Mouse (Mus musculus): Measurements from ENCODE around the gene Zdhhc6. TPM values are rescaled to one million over a fixed set of nuclear protein-coding genes. Genes with fewer than 3 reads are reported as not detected.

The Zdhhc6 gene
- polyA plus RNA-seq, 1 experiment from 2014 or later: 110 TPM

GRCm38 (mm10) chr19:55316901-55317300 lies 1.1 kb upstream of the Zdhhc6 start:
- Histone ChIP-seq H3K36me3 (ENCODE audit: control insufficient read depth, insufficient read depth, low read length) (peaks cover 13% of the 10 kb centered on the region; the same call in 1 of the 2 replicates), H3K4me2 (replicated peaks; ENCODE audit: low read depth, low read length) (peak overlapping the region; percentile 89), H3K9me3 (ENCODE audit: control insufficient read depth, low read length) (no peaks in the 10 kb centered on the region), H3K4me1 (ENCODE audit: control insufficient read depth, insufficient read depth, low read length) (peaks cover 16% of the 10 kb centered on the region; the same call in 1 of the 2 replicates), H3K4me3 (ENCODE audit: low read length) (peak overlapping the region; percentile 92), H3K9ac (ENCODE audit: low read depth, low read length) (peak overlapping the region; percentile 87; the same call in 1 of the 2 replicates), H3K27me3 (ENCODE audit: control insufficient read depth, insufficient read depth, low read length) (no peaks in the 10 kb centered on the region), H3K27ac (ENCODE audit: low read depth, low read length) (no peak overlapping the region)
- no peak for ATAC-seq (ENCODE audit: low FRiP score, low TSS enrichment)
- 56% methylated on average over 10 of the region's 10 CpGs for WGBS

- Histone ChIP-seq H3K36me3 (ENCODE audit: control insufficient read depth, insufficient read depth, low read length) (peaks cover 20% of the 10 kb centered on the region), H3K27me3 (ENCODE audit: control insufficient read depth, insufficient read depth, low read length) (no peaks in the 10 kb centered on the region), H3K9me3 (ENCODE audit: control insufficient read depth, low read length) (no peaks in the 10 kb centered on the region), H3K9ac (ENCODE audit: low read depth, low read length) (peak within 1 kb of the TSS; percentile 87), H3K4me2 (replicated peaks; ENCODE audit: low read depth, low read length) (peak within 1 kb of the TSS; percentile 89), H3K4me3 (ENCODE audit: low read length) (peak within 1 kb of the TSS; percentile 92), H3K27ac (ENCODE audit: low read depth, low read length) (peak within 1 kb of the TSS; percentile 85), H3K4me1 (ENCODE audit: control insufficient read depth, insufficient read depth, low read length) (peaks cover 16% of the 10 kb centered on the region; the same call in 1 of the 2 replicates)
- WGBS: under 1% methylated on average over 45 of the region's 48 CpGs
- ATAC-seq (ENCODE audit: low FRiP score, low TSS enrichment): peak; percentile 95
These were observed 380 bp upstream of the Zdhhc6 start, which contains the start of gene Vti1a for GRCm38 (mm10) chr19:55316109-55316714. TSS of gene Vti1a (plus strand) at chr19:55316295.

GRCm38 (mm10) chr19:55313649-55314048 lies 2.2 kb downstream of the Zdhhc6 start:
- H3K36me3 ChIP-seq (ENCODE audit: control insufficient read depth, insufficient read depth, low read length): peaks cover 44% of the 10 kb centered on the region
- peaks cover 16% of the 10 kb centered on the region; the same call in 1 of the 2 replicates for H3K4me1 ChIP-seq (ENCODE audit: control insufficient read depth, insufficient read depth, low read length)
- H3K9me3 ChIP-seq (ENCODE audit: control insufficient read depth, low read length): no peaks in the 10 kb centered on the region
- H3K27ac ChIP-seq (ENCODE audit: low read depth, low read length): no peak overlapping the region
- H3K27me3 ChIP-seq (ENCODE audit: control insufficient read depth, insufficient read depth, low read length): no peaks in the 10 kb centered on the region
- no peak for ATAC-seq (ENCODE audit: low FRiP score, low TSS enrichment)
- 97% methylated on average over 2 of the region's 2 CpGs for WGBS
- H3K4me3 ChIP-seq (ENCODE audit: low read length): no peak overlapping the region
- no peak overlapping the region for H3K4me2 ChIP-seq (replicated peaks; ENCODE audit: low read depth, low read length)
- no peak overlapping the region for H3K9ac ChIP-seq (ENCODE audit: low read depth, low read length)

GRCm38 (mm10) chr19:55311874-55312273 lies 4.0 kb downstream of the Zdhhc6 start:
- peaks cover 5% of the 10 kb centered on the region; the same call in 1 of the 2 replicates for H3K4me1 ChIP-seq (ENCODE audit: control insufficient read depth, insufficient read depth, low read length)
- H3K27ac ChIP-seq (ENCODE audit: low read depth, low read length): no peak overlapping the region
- H3K27me3 ChIP-seq (ENCODE audit: control insufficient read depth, insufficient read depth, low read length): no peaks in the 10 kb centered on the region
- WGBS: 91% methylated on average over 8 of the region's 8 CpGs
- no peak overlapping the region for H3K4me2 ChIP-seq (replicated peaks; ENCODE audit: low read depth, low read length)
- ATAC-seq (ENCODE audit: low FRiP score, low TSS enrichment): no peak
- H3K9me3 ChIP-seq (ENCODE audit: control insufficient read depth, low read length): no peaks in the 10 kb centered on the region
- no peak overlapping the region for H3K4me3 ChIP-seq (ENCODE audit: low read length)
- peaks cover 58% of the 10 kb centered on the region for H3K36me3 ChIP-seq (ENCODE audit: control insufficient read depth, insufficient read depth, low read length)
- no peak overlapping the region for H3K9ac ChIP-seq (ENCODE audit: low read depth, low read length)

- no peak for ATAC-seq (ENCODE audit: low FRiP score, low TSS enrichment)
- no peak overlapping the region for H3K4me3 ChIP-seq (ENCODE audit: low read length)
- no peak overlapping the region for H3K9ac ChIP-seq (ENCODE audit: low read depth, low read length)
- no peaks in the 10 kb centered on the region for H3K9me3 ChIP-seq (ENCODE audit: control insufficient read depth, low read length)
- peaks cover 76% of the 10 kb centered on the region for H3K36me3 ChIP-seq (ENCODE audit: control insufficient read depth, insufficient read depth, low read length)
- H3K4me2 ChIP-seq (replicated peaks; ENCODE audit: low read depth, low read length): no peak overlapping the region
- no peak overlapping the region for H3K27ac ChIP-seq (ENCODE audit: low read depth, low read length)
- H3K4me1 ChIP-seq (ENCODE audit: control insufficient read depth, insufficient read depth, low read length): no peaks in the 10 kb centered on the region
- H3K27me3 ChIP-seq (ENCODE audit: control insufficient read depth, insufficient read depth, low read length): no peaks in the 10 kb centered on the region
These were observed 10.8 kb downstream of the Zdhhc6 start for GRCm38 (mm10) chr19:55305024-55305423.

- no peaks in the 10 kb centered on the region for H3K27me3 ChIP-seq (ENCODE audit: control insufficient read depth, insufficient read depth, low read length)
- no peak overlapping the region for H3K27ac ChIP-seq (ENCODE audit: low read depth, low read length)
- no peak overlapping the region for H3K4me2 ChIP-seq (replicated peaks; ENCODE audit: low read depth, low read length)
- H3K4me1 ChIP-seq (ENCODE audit: control insufficient read depth, insufficient read depth, low read length): no peaks in the 10 kb centered on the region
- peaks cover 78% of the 10 kb centered on the region for H3K36me3 ChIP-seq (ENCODE audit: control insufficient read depth, insufficient read depth, low read length)
- no peak overlapping the region for H3K4me3 ChIP-seq (ENCODE audit: low read length)
- WGBS: 86% methylated on average over 3 of the region's 3 CpGs
- no peaks in the 10 kb centered on the region for H3K9me3 ChIP-seq (ENCODE audit: control insufficient read depth, low read length)
- ATAC-seq (ENCODE audit: low FRiP score, low TSS enrichment): no peak
- no peak overlapping the region for H3K9ac ChIP-seq (ENCODE audit: low read depth, low read length)
These were observed 15.3 kb downstream of the Zdhhc6 start for GRCm38 (mm10) chr19:55300525-55300924.

GRCm38 (mm10) chr19:55299378-55299777 lies 16.5 kb downstream of the Zdhhc6 start:
- no peak overlapping the region for H3K27ac ChIP-seq (ENCODE audit: low read depth, low read length)
- no peaks in the 10 kb centered on the region for H3K9me3 ChIP-seq (ENCODE audit: control insufficient read depth, low read length)
- no peaks in the 10 kb centered on the region for H3K4me1 ChIP-seq (ENCODE audit: control insufficient read depth, insufficient read depth, low read length)
- H3K4me2 ChIP-seq (replicated peaks; ENCODE audit: low read depth, low read length): no peak overlapping the region
- H3K36me3 ChIP-seq (ENCODE audit: control insufficient read depth, insufficient read depth, low read length): peaks cover 88% of the 10 kb centered on the region
- no peak overlapping the region for H3K9ac ChIP-seq (ENCODE audit: low read depth, low read length)
- 95% methylated on average over 1 of the region's 1 CpGs for WGBS
- no peak for ATAC-seq (ENCODE audit: low FRiP score, low TSS enrichment)
- no peaks in the 10 kb centered on the region for H3K27me3 ChIP-seq (ENCODE audit: control insufficient read depth, insufficient read depth, low read length)
- no peak overlapping the region for H3K4me3 ChIP-seq (ENCODE audit: low read length)

GRCm38 (mm10) chr19:55297961-55298360 lies 17.9 kb downstream of the Zdhhc6 start:
- no peak overlapping the region for H3K9ac ChIP-seq (ENCODE audit: low read depth, low read length)
- H3K4me2 ChIP-seq (replicated peaks; ENCODE audit: low read depth, low read length): no peak overlapping the region
- H3K27ac ChIP-seq (ENCODE audit: low read depth, low read length): no peak overlapping the region
- no peak for ATAC-seq (ENCODE audit: low FRiP score, low TSS enrichment)
- WGBS: 73% methylated on average over 5 of the region's 5 CpGs
- H3K9me3 ChIP-seq (ENCODE audit: control insufficient read depth, low read length): no peaks in the 10 kb centered on the region
- H3K36me3 ChIP-seq (ENCODE audit: control insufficient read depth, insufficient read depth, low read length): peaks cover 81% of the 10 kb centered on the region
- no peaks in the 10 kb centered on the region for H3K27me3 ChIP-seq (ENCODE audit: control insufficient read depth, insufficient read depth, low read length)
- H3K4me3 ChIP-seq (ENCODE audit: low read length): no peak overlapping the region
- H3K4me1 ChIP-seq (ENCODE audit: control insufficient read depth, insufficient read depth, low read length): no peaks in the 10 kb centered on the region

GRCm38 (mm10) chr19:55297489-55297888 lies 18.3 kb downstream of the Zdhhc6 start:
- H3K4me1 ChIP-seq (ENCODE audit: control insufficient read depth, insufficient read depth, low read length): no peaks in the 10 kb centered on the region
- no peak overlapping the region for H3K27ac ChIP-seq (ENCODE audit: low read depth, low read length)
- no peak for ATAC-seq (ENCODE audit: low FRiP score, low TSS enrichment)
- H3K4me3 ChIP-seq (ENCODE audit: low read length): no peak overlapping the region
- H3K36me3 ChIP-seq (ENCODE audit: control insufficient read depth, insufficient read depth, low read length): peaks cover 76% of the 10 kb centered on the region
- WGBS: 93% methylated on average over 2 of the region's 2 CpGs
- no peaks in the 10 kb centered on the region for H3K27me3 ChIP-seq (ENCODE audit: control insufficient read depth, insufficient read depth, low read length)
- no peak overlapping the region for H3K4me2 ChIP-seq (replicated peaks; ENCODE audit: low read depth, low read length)
- no peaks in the 10 kb centered on the region for H3K9me3 ChIP-seq (ENCODE audit: control insufficient read depth, low read length)
- no peak overlapping the region for H3K9ac ChIP-seq (ENCODE audit: low read depth, low read length)

All from kidney, embryonic 14.5 days (tissue).